Mouse (Mus musculus): ENCODE results near the gene Pfkfb3.
A peak's percentile ranks its signal among the peaks of the same experiment; 100 is the strongest.

Pfkfb3 gene

GRCm38 (mm10) chr2:11553471-11554400 lies at the start of gene Pfkfb3:
TSS of gene Pfkfb3 (minus strand) at chr2:11554077.
- no peak for DNase-seq (ENCODE audit: low read depth, low spot score)

- DNase-seq (ENCODE audit: low read depth, low spot score), result peak; percentile 91
These were observed 48.9 kb upstream of the Pfkfb3 start for GRCm38 (mm10) chr2:11602506-11603489.

DNA sequence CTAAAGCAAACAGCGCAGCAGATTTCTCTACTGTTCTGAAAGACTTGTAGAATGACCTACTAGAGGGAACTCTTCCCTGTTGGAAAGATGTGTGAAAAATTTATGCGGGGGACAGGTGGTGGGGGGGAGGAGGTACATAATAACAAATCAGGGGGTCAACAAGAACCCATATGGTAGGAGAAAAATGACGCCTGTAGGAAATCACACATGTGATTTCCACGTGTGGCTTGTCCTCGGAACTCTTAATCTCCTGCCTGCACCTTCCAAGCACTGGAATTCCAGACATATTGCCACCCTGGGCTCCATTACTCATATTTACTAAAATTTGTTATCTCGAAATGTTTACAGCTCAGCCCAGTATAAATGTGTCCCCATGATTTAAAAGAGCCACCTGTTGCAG lies 47.9 kb upstream of the Pfkfb3 start:
- DNase-seq (ENCODE audit: low read depth, low spot score), result no peak

DNA sequence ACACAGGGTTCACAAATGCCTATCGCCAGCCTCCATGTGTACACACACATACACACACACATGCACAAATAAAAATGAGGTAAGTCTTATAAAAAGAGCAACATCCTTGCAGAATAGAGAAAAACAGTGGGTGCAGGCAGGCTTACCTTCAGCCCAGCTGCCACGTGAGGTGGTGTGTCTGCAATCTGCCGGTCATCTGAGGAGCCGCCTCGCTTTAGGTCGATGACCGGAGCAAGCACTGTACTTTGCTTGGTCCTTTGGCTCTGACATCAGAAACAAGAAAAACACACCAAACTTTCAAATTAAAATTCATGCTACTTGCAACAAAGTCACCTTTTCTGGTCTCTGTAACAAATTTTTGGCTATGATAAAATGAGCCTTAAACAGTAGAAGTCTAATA lies 44.0 kb upstream of the Pfkfb3 start:
- DNase-seq (ENCODE audit: low read depth, low spot score), result no peak

- DNase-seq (ENCODE audit: low read depth, low spot score), result no peak
These were observed 42.8 kb upstream of the Pfkfb3 start for GRCm38 (mm10) chr2:11596690-11597089.

DNA sequence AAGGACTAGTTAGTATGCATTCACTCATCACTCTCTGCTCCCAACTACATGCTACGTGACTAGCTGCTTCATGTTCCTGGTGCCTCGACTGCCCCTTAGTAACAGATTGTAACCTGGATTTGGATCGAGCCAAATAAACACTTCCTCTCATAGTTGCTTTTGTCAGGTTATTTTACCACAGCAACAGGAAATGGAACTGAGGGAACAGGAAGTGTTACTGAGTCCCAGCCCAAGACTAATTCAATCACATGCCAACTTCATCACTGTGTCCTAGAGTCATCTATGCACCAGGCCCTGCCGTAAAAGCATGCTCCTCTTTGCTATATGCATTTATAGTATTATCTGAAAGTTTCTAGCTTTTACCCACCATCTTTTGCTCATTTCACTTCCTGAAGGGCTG lies 34.1 kb upstream of the Pfkfb3 start:
- no peak for DNase-seq (ENCODE audit: low read depth, low spot score)

- DNase-seq (ENCODE audit: low read depth, low spot score), result no peak
These were observed 25.5 kb upstream of the Pfkfb3 start for GRCm38 (mm10) chr2:11579399-11579798.

- DNase-seq (ENCODE audit: low read depth, low spot score), result no peak
These were observed 24.3 kb upstream of the Pfkfb3 start for GRCm38 (mm10) chr2:11578187-11578586.

DNA sequence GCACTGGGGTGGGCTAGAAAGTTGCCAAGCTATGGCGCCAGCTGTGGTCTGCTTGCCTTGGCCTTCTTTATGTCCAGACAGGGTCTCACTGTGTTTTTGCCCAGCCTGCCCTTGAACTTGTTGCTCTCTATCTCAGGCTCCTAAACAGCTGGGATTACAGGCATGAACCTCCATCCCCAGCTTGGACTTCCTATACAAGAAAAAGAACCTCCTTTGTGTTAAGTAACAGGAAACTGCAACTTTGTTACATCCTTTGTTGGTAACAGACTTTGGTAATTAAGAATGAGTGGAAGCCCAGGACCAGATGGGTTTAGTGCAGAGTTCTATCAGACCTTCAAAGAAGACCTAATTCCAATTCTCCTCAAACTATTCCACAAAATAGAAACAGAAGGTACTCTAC lies 19.8 kb upstream of the Pfkfb3 start:
- no peak for DNase-seq (ENCODE audit: low read depth, low spot score)

DNA sequence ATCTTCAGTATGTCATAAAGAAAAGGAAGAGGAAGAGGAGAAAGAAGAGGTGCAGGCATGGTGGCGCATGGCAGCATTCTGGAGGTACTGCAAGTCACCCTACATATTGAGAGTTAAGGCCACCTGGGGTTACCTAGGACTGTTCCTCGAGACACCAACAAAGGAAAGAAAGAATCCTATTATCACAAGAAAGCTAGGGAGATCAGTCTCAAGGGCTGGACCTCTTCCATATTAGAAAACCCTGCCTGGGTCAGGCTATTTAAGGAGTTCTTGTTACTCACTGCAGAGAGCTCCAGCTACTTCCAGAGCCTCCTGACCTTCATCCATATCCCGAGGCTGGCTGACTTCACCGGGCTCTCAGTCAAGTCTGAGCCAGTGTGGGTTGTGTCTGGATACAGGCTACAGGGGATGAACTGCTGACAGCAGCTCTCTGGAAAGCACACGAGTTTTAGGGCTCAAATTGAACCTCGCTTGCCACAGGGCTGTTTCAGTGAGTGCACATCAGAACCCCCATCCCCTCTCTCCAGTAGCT lies 17.2 kb upstream of the Pfkfb3 start:
- DNase-seq (ENCODE audit: low read depth, low spot score), result no peak

DNA sequence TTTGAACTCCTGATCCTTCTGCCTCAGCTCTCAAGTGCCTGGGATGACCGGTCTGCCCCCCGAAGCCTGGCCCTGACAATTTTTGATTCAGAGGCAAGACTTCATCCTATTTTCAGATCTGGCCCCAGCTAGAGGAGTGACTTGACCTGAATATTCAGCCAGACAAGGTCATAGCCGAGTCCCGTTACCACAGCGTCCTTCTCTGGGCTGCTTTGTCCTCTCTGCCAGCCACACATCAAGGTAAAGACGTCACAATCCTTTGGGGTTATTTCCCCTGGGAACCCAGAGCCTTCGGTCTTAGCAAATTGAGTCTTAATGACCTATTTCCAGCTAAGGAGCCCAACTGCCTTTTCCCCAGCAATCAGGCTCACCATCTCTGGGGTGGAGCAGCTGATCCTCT lies 14.6 kb upstream of the Pfkfb3 start:
- DNase-seq (ENCODE audit: low read depth, low spot score), result no peak

DNA sequence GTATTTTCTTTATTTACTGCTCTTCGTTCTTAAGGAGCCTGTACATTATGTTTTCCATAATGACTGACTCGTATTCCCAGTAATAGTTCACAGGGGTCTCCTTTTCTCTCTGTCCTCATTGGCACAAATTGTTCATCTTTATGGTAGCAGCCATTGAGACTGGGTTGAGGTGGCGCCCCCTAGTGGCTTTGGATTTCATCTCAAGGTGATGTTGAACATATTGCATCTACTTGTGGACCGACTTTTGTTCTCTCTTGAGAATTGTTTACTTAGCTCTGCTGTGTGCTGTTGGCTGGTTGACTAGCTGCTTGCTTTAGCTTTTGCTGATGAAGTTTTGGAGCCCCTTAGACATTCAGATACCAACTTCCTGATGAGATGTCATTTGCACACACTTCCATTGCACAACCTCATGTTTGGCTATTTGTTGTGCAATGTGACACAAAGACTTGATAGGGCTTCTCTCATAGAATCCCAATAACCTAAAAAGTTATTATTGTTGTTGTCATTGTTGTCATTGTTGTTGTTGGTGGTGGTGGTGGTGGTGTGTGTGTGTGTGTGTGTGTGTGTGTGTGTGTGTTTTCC lies 14.0 kb upstream of the Pfkfb3 start:
- DNase-seq (ENCODE audit: low read depth, low spot score), result no peak

DNA sequence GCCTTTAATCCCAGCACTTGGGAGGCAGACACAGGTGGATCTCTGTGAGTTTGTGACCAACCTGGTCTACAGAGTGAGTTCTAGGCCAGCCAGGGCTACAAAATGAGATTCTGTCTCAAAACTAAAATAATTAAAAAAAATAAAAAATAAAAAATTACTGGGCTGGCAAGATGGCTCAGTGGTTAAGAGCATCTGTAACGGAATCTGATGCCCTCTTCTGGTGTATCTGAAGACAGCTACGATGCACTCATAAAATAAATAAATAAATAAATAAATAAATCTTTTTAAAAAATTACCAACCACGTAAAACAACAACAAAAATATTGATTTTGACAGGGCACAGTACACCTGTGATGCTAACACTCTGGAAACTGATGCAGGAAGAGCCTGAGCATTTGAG lies 13.0 kb upstream of the Pfkfb3 start:
- no peak for DNase-seq (ENCODE audit: low read depth, low spot score)

DNA sequence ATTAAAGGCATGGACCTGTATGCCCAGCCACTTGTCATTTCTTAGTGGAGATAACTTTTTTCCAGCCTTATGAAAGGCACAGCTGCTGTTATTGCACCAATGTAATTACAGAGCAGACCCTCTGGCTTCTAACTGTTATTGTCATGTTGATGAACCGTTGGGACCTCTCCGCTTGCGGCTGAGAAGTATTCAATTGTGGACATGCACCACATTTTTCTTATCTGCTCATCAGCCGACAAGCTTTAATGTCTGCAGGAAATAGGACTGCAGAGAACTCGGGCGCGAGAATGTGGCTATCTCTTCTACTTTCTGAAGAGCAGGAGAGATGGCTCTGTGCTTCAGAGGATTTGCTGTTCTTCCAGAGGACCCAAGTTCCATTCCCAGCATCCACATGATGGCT lies 12.4 kb upstream of the Pfkfb3 start:
- no peak for DNase-seq (ENCODE audit: low read depth, low spot score)

- no peak for DNase-seq (ENCODE audit: low read depth, low spot score)
These were observed 10.9 kb upstream of the Pfkfb3 start for GRCm38 (mm10) chr2:11564768-11565167.

DNA sequence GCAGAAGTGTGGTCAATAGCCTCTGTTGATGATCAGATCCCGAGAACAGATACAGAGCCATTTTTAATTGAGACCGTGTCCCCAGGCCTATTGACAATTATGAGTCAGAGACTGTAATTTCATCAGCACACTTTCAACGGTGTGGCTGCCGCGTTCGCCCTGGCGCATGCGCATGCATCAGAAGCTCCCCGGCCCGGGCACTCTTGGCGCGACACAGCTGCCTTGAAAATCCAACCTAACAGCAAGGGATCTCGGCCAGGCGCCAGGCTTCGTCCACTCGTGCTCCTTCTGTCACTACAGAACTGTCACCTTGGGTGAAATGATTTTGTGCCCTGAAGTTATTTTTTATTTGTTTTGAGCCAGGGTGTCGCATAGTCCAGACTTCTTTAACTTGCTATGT lies 9.4 kb upstream of the Pfkfb3 start:
- DNase-seq (ENCODE audit: low read depth, low spot score), result no peak

GRCm38 (mm10) chr2:11558654-11559053 lies 4.8 kb upstream of the Pfkfb3 start:
- no peak for DNase-seq (ENCODE audit: low read depth, low spot score)

DNA sequence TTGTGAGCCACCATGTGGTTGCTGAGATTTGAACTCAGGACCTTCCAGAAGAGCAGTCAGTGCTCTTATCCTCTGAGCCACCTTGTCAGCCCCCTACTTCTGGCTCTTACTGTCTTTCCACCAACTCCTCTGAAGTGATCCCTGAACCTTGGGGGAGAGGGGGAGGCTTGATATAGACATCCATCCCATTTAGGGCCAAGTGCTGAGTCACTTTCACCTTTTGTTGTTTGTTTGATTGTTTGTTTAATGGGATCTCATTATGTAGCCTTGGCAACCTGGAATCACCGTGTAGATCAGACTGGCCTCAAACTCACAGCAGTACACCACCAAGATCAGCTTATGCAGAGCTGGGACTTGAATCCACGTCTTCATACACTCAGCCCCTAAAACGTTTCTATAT lies 3.4 kb upstream of the Pfkfb3 start:
- DNase-seq (ENCODE audit: low read depth, low spot score), result no peak

DNA sequence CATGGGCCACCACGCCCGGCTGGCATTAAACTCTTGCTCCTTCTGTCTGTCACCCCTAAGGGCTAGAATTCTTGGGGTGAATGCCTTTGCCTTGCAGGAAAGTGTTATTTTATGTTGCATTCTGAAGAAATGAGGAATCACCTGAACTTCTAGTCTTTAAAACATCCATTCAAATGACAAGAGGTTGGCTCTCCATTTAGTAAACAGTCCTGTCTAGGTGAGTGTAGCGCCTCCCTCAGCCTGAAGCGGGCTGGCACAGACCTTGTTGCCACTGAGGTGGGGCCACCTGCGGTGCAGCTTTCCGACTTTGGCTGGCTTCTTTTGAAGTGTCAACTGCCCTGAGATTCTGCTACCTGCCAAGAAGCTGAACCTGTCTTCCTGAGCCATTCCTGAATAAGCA lies 1.4 kb upstream of the Pfkfb3 start:
- no peak for DNase-seq (ENCODE audit: low read depth, low spot score)

DNA sequence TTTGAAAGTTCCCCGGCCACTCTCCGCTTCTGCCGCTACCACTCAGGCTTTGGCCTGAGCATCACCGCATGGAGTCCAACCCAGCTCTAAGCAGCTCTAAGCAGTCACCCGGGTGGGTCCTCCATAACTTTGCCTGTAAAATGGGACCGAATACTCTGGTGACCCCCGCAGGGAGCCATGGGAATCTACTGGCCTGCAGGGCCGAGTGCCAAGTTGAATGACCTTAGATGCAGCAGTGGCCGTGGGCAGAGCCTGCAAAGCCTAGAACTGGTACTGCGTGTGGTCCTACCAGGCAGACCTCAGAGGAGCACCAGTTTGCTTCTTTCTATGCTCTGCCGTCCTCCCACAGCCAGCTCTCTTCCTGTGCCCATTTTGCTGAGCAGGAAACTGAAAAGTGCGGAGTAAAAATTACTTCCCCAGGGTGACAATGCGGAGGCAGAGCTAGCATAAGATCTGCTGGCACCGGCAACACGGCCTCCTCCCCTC lies 868 bp downstream of the Pfkfb3 start:
- no peak for DNase-seq (ENCODE audit: low read depth, low spot score)

DNA sequence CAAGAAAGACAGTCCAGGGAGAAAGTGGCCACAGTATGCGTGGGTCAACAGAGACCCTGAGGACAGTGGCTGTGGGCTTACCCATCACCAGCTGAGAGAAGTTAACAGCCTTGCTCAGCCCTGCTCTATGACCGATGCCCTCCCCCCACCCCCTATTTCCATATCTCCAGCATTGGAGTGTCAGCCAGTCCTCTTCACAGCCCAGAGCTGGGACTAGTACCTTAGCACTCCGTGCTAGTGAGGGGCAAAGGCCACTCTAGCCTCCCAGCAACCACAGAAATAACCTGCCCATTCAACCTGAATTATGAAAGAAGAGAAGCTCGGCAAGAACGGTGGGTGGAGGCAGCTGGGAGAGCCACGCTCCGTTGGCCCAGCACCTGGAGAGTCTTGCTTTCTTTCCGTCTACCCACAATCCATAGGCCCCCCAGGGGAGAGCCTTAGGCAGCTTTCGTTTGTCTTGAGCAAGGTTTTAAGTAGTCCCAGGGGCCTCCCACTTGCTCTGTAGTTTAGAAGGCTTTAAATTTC lies 1.5 kb downstream of the Pfkfb3 start:
- no peak for DNase-seq (ENCODE audit: low read depth, low spot score)

Measured in telencephalon, adult 2 months (tissue).